Mouse (Mus musculus) megakaryocyte, embryonic 14.5 days (primary cell): ENCODE data around the gene Tdrd5. TPM values are rescaled to one million over a fixed set of nuclear protein-coding genes. Genes with fewer than 3 reads are reported as not detected.
"Not testable (repeated sequence)": the region's sequence is repeated elsewhere in the genome, so short reads cannot be mapped to it uniquely, and the experiment has no call there.

Source experiments
- H3K27me3 ChIP-seq: replicated peaks from 2 replicates; pipeline ENCODE3; 2012; ENCODE audit warnings: inconsistent platforms
- H3K36me3 ChIP-seq: replicated peaks from 2 replicates; pipeline ENCODE3; 2012; ENCODE audit warnings: low read length, inconsistent platforms, mixed read lengths
- H3K4me1 ChIP-seq: 2 replicates; pipeline ENCODE4 v1.6.1; 2012; ENCODE audit warnings: inconsistent platforms
- H3K4me3 ChIP-seq: replicated peaks from 2 replicates; pipeline ENCODE3; 2012; ENCODE audit warnings: moderate library complexity, mild to moderate bottlenecking, inconsistent platforms
- H3K9me3 ChIP-seq: 2 replicates; pipeline ENCODE4 v1.6.1; 2012; ENCODE audit warnings: inconsistent platforms
- FLI1 ChIP-seq: IDR thresholded peaks from 2 replicates; pipeline ENCODE4 v1.6.1; 2012; ENCODE audit warnings: low read length, inconsistent platforms, mixed read lengths
- GATA1 ChIP-seq: IDR thresholded peaks from 3 replicates; pipeline ENCODE4 v1.6.1; 2012; ENCODE audit warnings: mixed read lengths, low read length, inconsistent platforms, borderline replicate concordance
- polyA plus RNA-seq: library from polyadenylated mRNA; stranded (reverse); fragments of >175 nt; gene quantifications from 2 replicates; pipeline ENCODE4 v1.2.3, GENCODE M21; 2012; ENCODE audit warnings: low replicate concordance; ENCODE audit not compliant: insufficient read depth

The Tdrd5 gene
- polyA plus RNA-seq, 1 experiment = not detected

DNA sequence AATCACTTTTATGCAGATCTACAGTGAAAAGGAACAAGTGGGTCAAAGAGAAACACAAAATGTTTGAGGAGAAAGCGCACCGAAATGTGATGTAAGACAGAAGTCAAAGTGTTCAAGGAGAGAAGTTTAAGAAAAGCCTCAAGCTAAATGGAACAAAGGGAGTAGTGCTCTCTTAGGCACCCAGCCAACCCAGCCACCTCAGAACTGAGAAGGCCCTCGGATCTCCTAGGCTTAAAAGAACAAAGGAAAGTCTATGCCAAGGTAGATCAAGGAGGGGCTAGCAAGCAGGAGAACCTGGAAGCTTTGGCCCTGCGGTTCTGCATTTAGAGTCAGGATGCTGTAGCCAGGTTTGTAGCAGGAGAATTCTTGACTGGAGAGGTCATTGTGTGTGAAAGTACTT lies 48.6 kb downstream of the Tdrd5 start:
- Histone ChIP-seq H3K36me3 (no peaks in the 10 kb centered on the region), H3K4me1 (no peaks in the 10 kb centered on the region)

DNA sequence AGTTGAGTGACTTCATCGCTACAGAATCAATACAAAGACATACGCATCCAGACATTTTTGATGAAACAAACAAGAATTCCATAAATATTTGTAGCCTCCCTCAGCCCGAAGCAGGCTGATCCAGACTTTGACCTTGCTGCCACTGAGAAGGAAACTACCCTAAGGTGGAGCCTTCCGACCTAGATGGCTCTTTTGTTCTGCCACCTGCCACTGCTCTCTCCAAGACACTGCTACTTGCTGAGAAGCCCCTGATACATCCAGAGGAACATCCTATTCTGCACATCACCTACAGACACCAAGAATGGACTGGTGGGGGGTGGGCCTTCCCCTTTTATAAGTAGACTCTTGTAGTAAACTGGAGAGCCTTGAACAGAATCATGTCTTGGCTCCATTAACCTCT lies 52.4 kb downstream of the Tdrd5 start:
- not testable (repeated sequence) for H3K27me3 ChIP-seq, H3K4me3 ChIP-seq, H3K36me3 ChIP-seq, H3K4me1 ChIP-seq
- peaks cover 13% of the 10 kb centered on the region for H3K9me3 ChIP-seq

More for the DNA sequence above, 48.6 kb downstream of the Tdrd5 start:
- Histone ChIP-seq H3K27me3 (peaks cover 17% of the 10 kb centered on the region), H3K9me3 (peaks cover 13% of the 10 kb centered on the region), H3K4me3 (no peak overlapping the region)
- TF ChIP-seq GATA1 = no peak
- TF ChIP-seq FLI1 = no peak

DNA sequence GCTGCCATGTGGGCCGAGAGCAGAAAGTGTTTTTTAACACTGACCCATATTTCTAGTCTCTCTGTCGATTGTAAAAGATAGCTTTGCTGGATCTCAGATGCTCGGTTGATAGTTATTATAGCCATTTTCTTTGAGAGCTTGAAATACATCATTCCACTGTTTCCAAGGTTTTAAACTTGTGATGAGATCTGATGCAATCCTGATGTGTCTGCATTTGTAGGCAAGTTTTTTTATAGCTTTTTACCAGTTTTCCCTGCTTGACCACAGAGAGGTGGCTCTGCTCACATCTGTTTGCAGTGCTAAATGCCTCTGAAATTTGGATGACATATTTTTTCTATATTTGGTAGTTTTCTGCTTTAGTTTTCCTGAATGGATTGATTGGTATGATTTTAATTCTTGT lies 55.6 kb downstream of the Tdrd5 start:
- Histone ChIP-seq H3K27me3 (peaks cover 2% of the 10 kb centered on the region), H3K4me3 (no peak overlapping the region), H3K4me1 (no peaks in the 10 kb centered on the region), H3K9me3 (no peaks in the 10 kb centered on the region), H3K36me3 (no peaks in the 10 kb centered on the region)
- TF ChIP-seq GATA1 = no peak
- no peak for TF ChIP-seq FLI1

DNA sequence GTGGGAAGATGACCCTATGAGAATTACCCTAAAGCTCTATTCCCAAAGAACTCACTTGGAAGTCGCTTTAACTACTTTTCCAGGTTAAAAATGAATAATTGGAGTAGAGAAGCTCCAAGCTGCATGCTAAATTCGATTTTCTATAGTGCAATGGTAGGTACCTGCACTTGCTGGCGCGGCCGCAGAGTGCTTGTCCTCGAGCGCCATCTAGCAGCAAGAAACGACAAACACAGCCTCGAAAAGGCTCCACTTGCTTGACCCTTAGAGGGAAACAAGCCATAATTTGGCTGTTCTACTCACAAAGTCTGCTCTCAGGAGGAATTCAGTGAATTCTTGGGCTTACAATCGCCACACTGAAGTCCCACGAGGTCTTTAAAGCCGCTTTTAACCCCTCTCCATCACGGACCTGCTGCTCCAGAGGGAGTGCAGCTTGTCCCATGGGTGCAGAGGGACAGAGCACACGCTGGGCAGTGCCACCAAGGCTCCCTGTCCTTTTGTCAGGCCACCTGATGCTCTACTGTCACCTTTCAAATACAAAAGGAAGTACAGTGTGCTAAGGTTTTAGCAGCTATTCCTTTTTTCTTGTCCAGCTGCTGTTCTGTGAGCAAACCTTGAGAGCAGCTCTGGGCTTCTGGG lies 61.6 kb downstream of the Tdrd5 start:
- no peaks in the 10 kb centered on the region for H3K36me3 ChIP-seq
- no peaks in the 10 kb centered on the region for H3K9me3 ChIP-seq
- H3K4me3 ChIP-seq = no peak overlapping the region
- peaks cover 20% of the 10 kb centered on the region for H3K4me1 ChIP-seq
- TF ChIP-seq FLI1 = no peak
- TF ChIP-seq GATA1 = no peak
- peaks cover 2% of the 10 kb centered on the region for H3K27me3 ChIP-seq

DNA sequence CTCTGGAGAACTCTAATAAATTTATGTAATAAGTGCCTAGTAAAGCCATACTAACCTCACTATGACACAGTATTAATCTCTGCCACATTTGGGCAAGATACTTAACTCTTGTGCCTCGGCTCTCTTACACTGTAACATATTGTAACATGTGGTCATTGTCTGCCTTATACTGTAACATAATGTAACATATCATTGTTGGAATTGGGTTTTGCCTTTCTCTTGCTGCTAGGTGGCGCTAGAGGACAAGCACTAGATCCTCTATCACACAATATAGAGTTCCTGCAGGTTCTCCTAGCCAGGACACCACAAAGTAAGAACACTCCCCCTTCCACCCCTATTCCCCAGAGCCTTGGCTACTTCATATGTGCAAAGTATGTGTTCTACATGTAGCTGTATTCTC lies 62.4 kb downstream of the Tdrd5 start:
- peaks cover 1% of the 10 kb centered on the region for H3K27me3 ChIP-seq
- H3K36me3 ChIP-seq = no peaks in the 10 kb centered on the region
- H3K9me3 ChIP-seq = no peaks in the 10 kb centered on the region
- peaks cover 20% of the 10 kb centered on the region for H3K4me1 ChIP-seq
- no peak overlapping the region for H3K4me3 ChIP-seq
- no peak for TF ChIP-seq FLI1
- TF ChIP-seq GATA1 = no peak

DNA sequence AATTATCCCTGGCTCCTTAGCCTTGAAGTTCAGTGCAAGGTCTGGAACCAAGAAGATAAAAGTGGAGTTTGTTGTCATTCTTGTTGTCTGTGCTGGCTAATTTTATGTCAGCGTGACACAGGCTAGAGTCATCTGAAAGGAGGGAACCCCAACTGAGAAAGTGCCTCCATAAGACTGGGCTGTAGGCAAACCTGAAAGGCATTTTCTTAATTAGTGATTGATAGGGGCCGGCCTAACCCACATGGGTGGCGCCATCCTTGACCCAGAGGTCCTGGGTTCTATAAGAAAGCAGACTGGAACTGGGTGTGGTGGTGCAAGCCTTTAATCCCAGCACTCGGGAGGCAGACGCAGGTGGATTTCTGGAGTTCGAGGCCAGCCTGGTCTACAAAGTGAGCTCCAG lies 72.3 kb downstream of the Tdrd5 start:
- Histone ChIP-seq H3K36me3 (no peaks in the 10 kb centered on the region), H3K4me3 (no peak overlapping the region), H3K9me3 (no peaks in the 10 kb centered on the region), H3K27me3 (no peaks in the 10 kb centered on the region), H3K4me1 (peaks cover 62% of the 10 kb centered on the region)
- TF ChIP-seq GATA1 (no peak), FLI1 (no peak)

DNA sequence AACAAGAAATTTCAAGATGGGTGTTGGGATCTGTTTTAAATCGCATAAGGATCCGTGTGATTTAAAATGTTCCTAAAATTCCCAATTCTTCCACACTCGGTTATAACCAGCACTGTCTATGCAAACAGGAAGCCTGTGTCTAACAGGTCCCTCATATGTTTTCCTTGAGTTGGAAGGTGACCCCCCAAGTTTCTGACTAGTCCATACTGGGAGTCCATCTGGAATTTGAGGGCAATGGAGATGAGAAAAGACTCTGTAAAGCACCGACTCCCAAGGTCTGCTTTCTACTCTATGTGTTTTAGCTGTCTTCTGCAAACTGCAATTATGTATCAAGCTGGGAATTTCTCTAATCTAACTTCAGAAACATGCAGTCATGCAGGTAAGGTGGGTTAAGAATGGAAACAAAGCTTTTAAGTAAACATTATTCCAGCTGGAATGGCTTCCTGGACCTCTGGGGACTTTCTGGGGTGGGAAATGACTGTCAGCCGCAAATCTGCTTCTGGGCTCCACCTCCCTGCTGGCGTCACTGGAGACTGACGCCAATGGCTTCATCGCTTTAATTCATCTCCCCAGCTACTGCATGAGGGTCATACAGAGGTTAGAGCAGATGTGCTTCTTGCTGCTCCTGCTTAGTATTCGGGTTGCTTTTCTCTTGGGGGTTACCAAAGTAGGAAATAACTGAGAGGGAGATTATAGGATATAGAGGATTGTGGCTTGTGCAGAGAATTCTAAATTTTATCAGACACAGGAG lies 73.0 kb downstream of the Tdrd5 start:
- Histone ChIP-seq H3K36me3 (no peaks in the 10 kb centered on the region), H3K27me3 (no peaks in the 10 kb centered on the region), H3K4me1 (peaks cover 65% of the 10 kb centered on the region), H3K4me3 (no peak overlapping the region), H3K9me3 (no peaks in the 10 kb centered on the region)
- TF ChIP-seq GATA1 (no peak), FLI1 (no peak)

DNA sequence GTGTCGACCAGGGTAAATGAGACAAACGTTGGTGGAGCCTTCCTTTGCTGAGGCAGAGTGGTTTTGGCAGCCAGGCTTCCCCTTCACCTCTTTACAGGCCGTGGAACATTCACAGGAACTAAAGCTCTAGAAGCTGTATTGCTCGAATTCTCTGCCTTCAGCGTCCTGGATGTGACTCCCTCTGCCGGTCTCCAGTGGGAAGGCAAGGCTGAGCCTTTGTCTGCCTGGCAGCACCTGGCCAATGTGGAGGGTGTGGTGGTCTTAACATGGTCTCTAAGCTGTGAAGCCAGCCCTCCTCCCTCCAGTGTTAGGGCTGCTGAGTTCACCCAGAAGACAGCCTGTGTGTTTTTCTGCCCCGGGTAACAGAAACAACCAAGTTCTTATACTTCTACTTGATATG lies 74.0 kb downstream of the Tdrd5 start:
- no peak for TF ChIP-seq GATA1
- TF ChIP-seq FLI1 = no peak

DNA sequence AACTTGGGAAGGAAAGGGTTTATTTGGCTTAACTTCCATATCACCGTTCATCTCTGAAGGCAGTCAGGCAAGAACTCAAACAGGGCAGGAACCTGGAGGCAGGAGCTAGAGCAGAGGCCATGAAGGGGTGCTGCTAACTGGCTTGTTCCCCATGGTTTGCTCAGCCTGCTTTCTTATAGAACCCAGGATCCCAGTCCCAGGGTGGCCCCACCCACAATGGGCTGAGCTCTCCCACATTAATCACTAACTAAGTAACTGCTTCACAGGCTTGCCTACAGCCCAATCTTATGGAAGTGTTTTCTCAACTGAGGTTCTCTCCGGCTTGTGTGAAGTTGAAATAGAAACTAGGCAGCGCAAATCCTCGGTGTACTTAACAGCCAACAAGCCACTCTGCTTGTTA lies 74.7 kb downstream of the Tdrd5 start:
- Histone ChIP-seq H3K36me3 (no peaks in the 10 kb centered on the region), H3K4me3 (no peak overlapping the region), H3K4me1 (peaks cover 82% of the 10 kb centered on the region), H3K27me3 (no peaks in the 10 kb centered on the region), H3K9me3 (no peaks in the 10 kb centered on the region)
- TF ChIP-seq GATA1 = no peak
- no peak for TF ChIP-seq FLI1

More for the DNA sequence above, 74.0 kb downstream of the Tdrd5 start:
- no peaks in the 10 kb centered on the region for H3K9me3 ChIP-seq
- H3K4me1 ChIP-seq = peaks cover 75% of the 10 kb centered on the region
- no peaks in the 10 kb centered on the region for H3K27me3 ChIP-seq
- H3K36me3 ChIP-seq = no peaks in the 10 kb centered on the region
- H3K4me3 ChIP-seq = peak overlapping the region; percentile 30

DNA sequence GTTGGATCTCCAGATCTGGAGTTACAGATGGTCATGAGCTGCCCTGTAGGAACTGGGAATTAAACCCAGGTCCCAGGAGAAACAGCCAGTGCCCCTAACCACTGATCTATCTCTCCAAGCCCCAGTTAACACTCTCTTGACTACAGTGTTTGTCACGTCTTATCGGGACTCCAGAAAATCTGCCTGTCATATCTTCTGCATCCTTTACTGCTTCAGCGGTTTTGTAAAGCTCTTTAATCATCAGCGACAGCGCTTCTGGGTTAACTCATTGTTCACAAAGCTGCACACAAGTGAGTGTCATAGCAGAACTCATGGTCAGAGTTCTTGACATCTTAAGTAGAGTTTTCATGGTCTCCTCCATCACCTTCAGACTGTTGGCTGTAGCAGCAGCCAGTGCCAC lies 76.6 kb downstream of the Tdrd5 start:
- H3K4me1 ChIP-seq = peaks cover 94% of the 10 kb centered on the region
- no peaks in the 10 kb centered on the region for H3K9me3 ChIP-seq
- no peaks in the 10 kb centered on the region for H3K27me3 ChIP-seq
- peaks cover 2% of the 10 kb centered on the region for H3K36me3 ChIP-seq
- TF ChIP-seq GATA1 = no peak
- TF ChIP-seq FLI1 = no peak
- H3K4me3 ChIP-seq = no peak overlapping the region
